Mouse (Mus musculus) cerebellum, postnatal 10 days (tissue): ENCODE measurements at regions not wholly inside any gene's neighbourhood (a gene's known extent, or its start where the extent isn't known, plus 50 kb on each side); places are given as distances from the start of the nearest gene placed in this dataset.
A peak's percentile ranks its signal among the peaks of the same experiment; 100 is the strongest.

ENCODE experiments used
- DNase-seq, 2 experiments: peaks; one replicate each; pipeline ENCODE4 v3.0.0; 2021; ENCODE audit warnings: mixed read lengths in 2 of 2

- no peak for DNase-seq
Observed at GRCm38 (mm10) chr5:44416844-44417589, 190.6 kb upstream of the Tapt1 start.

- peak; percentile 76 to 84 for DNase-seq
Observed at GRCm38 (mm10) chr5:44414441-44414840, 188.0 kb upstream of the Tapt1 start.

- DNase-seq = no peak
Observed at GRCm38 (mm10) chr5:44403300-44403699, 176.9 kb upstream of the Tapt1 start.

GRCm38 (mm10) chr5:44400573-44401332 is 174.3 kb upstream of the Tapt1 start:
- peak in 1 of 2 experiments; percentile 6 for DNase-seq

GRCm38 (mm10) chr5:44387237-44387810 is 160.9 kb upstream of the Tapt1 start:
- peak; percentile 8 to 20 for DNase-seq

GRCm38 (mm10) chr5:44386176-44386575 is 159.8 kb upstream of the Tapt1 start:
- DNase-seq = no peak

GRCm38 (mm10) chr5:44383049-44383448 is 156.6 kb upstream of the Tapt1 start:
- no peak for DNase-seq

GRCm38 (mm10) chr5:44370006-44370405 is 143.6 kb upstream of the Tapt1 start:
- no peak for DNase-seq

- DNase-seq = no peak
Observed at GRCm38 (mm10) chr5:44352324-44352723, 125.9 kb upstream of the Tapt1 start.

GRCm38 (mm10) chr5:44341457-44342014 is 115.1 kb upstream of the Tapt1 start:
- DNase-seq = no peak

GRCm38 (mm10) chr5:44338662-44339061 is 112.2 kb upstream of the Tapt1 start:
- no peak for DNase-seq

- DNase-seq = no peak
Observed at GRCm38 (mm10) chr5:44335756-44336155, 109.3 kb upstream of the Tapt1 start.

GRCm38 (mm10) chr5:44319626-44320025 is 93.2 kb upstream of the Tapt1 start:
- no peak for DNase-seq

- DNase-seq = peak in 1 of 2 experiments; percentile 2
Observed at GRCm38 (mm10) chr5:44306769-44307557, 80.5 kb upstream of the Tapt1 start.

- peak; percentile 82 to 87 for DNase-seq
Observed at GRCm38 (mm10) chr5:44303886-44304855, 77.7 kb upstream of the Tapt1 start.

- DNase-seq = peak; percentile 89 to 91
Observed at GRCm38 (mm10) chr5:44284384-44284783, 58.0 kb upstream of the Tapt1 start.
